Mouse (Mus musculus): ENCODE measurements around the gene Vamp9. TPM values are rescaled to one million over a fixed set of nuclear protein-coding genes. Genes with fewer than 3 reads are reported as not detected.

The Vamp9 gene
- total RNA-seq (2023), result not detected

DNA sequence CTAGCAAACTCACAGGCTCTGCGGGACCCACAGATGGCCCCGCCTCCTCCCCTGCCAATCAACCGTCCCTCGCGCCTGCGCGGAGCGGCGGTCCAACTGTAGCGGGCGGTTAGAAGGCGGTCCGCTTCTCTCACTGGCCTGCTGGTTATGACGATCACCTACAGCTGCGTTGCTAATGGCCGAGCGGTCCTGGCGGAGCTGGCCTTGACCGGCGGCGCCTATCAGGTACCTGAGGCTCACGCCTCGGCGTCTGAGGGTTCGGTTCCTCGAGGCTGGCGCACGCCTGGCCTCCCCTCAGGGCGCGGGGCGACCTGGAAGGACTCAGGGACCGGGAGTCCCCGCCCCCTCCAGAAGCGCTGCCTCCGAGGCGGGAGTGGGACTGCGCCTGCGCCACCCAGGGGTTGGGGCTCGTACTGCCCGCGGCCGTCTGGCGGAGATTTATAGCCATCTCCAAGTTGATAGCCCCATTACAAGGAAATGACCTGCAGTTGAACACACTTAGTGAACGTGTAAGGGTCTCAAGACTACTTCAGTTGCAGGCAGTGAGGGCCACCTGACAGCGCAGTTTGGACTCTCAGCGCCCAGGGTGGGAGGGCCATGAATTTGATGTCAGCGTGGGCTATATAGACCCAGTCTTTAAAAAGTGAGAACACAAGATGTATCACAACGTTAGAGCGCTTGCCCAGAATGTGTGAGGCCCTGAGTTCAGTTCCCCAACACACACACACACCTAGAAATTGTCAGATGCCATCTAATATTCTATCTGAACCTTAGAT lies at the start of gene Vamp9:
Gene Vamp9, plus strand, starts transcription at position 74 of the 776 bp plus-strand sequence.

GRCm38 (mm10) chr5:99978699-99979442 lies 72.8 kb downstream of the Vamp9 start, which contains the start of the genes Hnrnpd and 4930524J08Rik:
Hnrnpd (minus strand) TSS chr5:99978938.
4930524J08Rik (plus strand) TSS chr5:99979061.

Other genes starting within 250 kb of the Vamp9 start
- 100 to 1,000 TPM; 178 to 208 TPM for gene Rasgef1b, start 177.2 kb upstream of the Vamp9 start, total RNA-seq (2023)
- gene Hnrnpd, start 72.7 kb downstream of the Vamp9 start, total RNA-seq (2023), result 100 to 1,000 TPM; 302 to 314 TPM
- 1 to 10 TPM; 1.7 to 3.0 TPM for gene 4930524J08Rik, start 72.8 kb downstream of the Vamp9 start, total RNA-seq (2023)
- 100 to 1,000 TPM; 351 to 382 TPM for gene Hnrnpdl, start 133.4 kb downstream of the Vamp9 start, total RNA-seq (2023)
- gene Enoph1, start 133.7 kb downstream of the Vamp9 start, total RNA-seq (2023), result 10 to 100 TPM; 22.7 to 25.0 TPM